Mouse (Mus musculus) urinary bladder, adult 18-20 months (tissue): ENCODE measurements around the gene Ptprn2.

Experiments
- DNase-seq, 2 experiments: peaks; one replicate each; pipeline ENCODE4 v3.0.0; 2022; ENCODE audit warnings: low spot score in 2 of 2, mixed read lengths in 2 of 2

The Ptprn2 gene

GRCm38 (mm10) chr12:117315661-117316060 lies 830.1 kb downstream of the Ptprn2 start:
- no peak for DNase-seq

GRCm38 (mm10) chr12:117318229-117318628 lies 832.7 kb downstream of the Ptprn2 start:
- no peak for DNase-seq

GRCm38 (mm10) chr12:117323017-117323416 lies 837.5 kb downstream of the Ptprn2 start:
- DNase-seq: no peak
